Mouse (Mus musculus) megakaryocyte-erythroid progenitor cell, adult 5-6 weeks (primary cell): ENCODE measurements around the gene Ankrd36. TPM values are rescaled to one million over a fixed set of nuclear protein-coding genes. Genes with fewer than 3 reads are reported as not detected.

ENCODE experiments used
- ATAC-seq: replicated peaks from 2 replicates; pipeline ENCODE4 v1.8.0; 2016; ENCODE audit warnings: mild to moderate bottlenecking, inconsistent platforms; ENCODE audit not compliant: severe bottlenecking, poor library complexity, low FRiP score, low TSS enrichment
- total RNA-seq, 2 experiments: library from RNA; stranded (forward) in 1 of 2; stranded (reverse) in 1 of 2; fragments of 200-1000, 215-1000 nt in 1 of 2; fragments of >200 nt in 1 of 2; fragmentation: Nextera tagmentation in 1 of 2; gene quantifications; 2 replicates each; pipeline ENCODE4 v1.2.3; 2014 to 2017

Gene Ankrd36
- total RNA-seq, 2 experiments from 2014 or later: 5.1 TPM; not detected in 1

- ATAC-seq: no peak
These were observed 147.6 kb downstream of the Ankrd36 start for GRCm38 (mm10) chr11:5716938-5717705.

- no peak for ATAC-seq
These were observed 149.3 kb downstream of the Ankrd36 start for GRCm38 (mm10) chr11:5718611-5719354.

GRCm38 (mm10) chr11:5729582-5729981 lies 160.1 kb downstream of the Ankrd36 start:
- ATAC-seq: no peak

GRCm38 (mm10) chr11:5732401-5732800 lies 162.9 kb downstream of the Ankrd36 start:
- no peak for ATAC-seq

GRCm38 (mm10) chr11:5734323-5734722 lies 164.8 kb downstream of the Ankrd36 start:
- ATAC-seq: no peak

- no peak for ATAC-seq
These were observed 167.7 kb downstream of the Ankrd36 start for GRCm38 (mm10) chr11:5737137-5737536.

Other genes starting within 250 kb of the Ankrd36 start
- 12.2 and 13.7 TPM in 2 replicates for gene Znrf3, start 124.8 kb upstream of the Ankrd36 start, total RNA-seq (2014; fragmentation: Nextera tagmentation)
- gene Znrf3, start 124.8 kb upstream of the Ankrd36 start, total RNA-seq (2017): 3.8 and 4.6 TPM in 2 replicates
- 32.9 and 35.4 TPM in 2 replicates for gene Xbp1, start 49.0 kb upstream of the Ankrd36 start, total RNA-seq (2014; fragmentation: Nextera tagmentation)
- gene Xbp1, start 49.0 kb upstream of the Ankrd36 start, total RNA-seq (2017): 32.5 and 52.3 TPM in 2 replicates
- 16.7 and 23.1 TPM in 2 replicates for gene Ccdc117, start 27.5 kb upstream of the Ankrd36 start, total RNA-seq (2014; fragmentation: Nextera tagmentation)
- gene Ccdc117, start 27.5 kb upstream of the Ankrd36 start, total RNA-seq (2017): 34.6 and 42.4 TPM in 2 replicates
- 128 and 195 TPM in 2 replicates for gene Mrps24, start 146.0 kb downstream of the Ankrd36 start, total RNA-seq (2014; fragmentation: Nextera tagmentation)
- 72.1 and 95.9 TPM in 2 replicates for gene Mrps24, start 146.0 kb downstream of the Ankrd36 start, total RNA-seq (2017)
- 6.8 and 12.1 TPM in 2 replicates for gene Urgcp, start 192.7 kb downstream of the Ankrd36 start, total RNA-seq (2014; fragmentation: Nextera tagmentation)
- 5.9 and 7.8 TPM in 2 replicates for gene Urgcp, start 192.7 kb downstream of the Ankrd36 start, total RNA-seq (2017)
- gene Dbnl, start 218.8 kb downstream of the Ankrd36 start, total RNA-seq (2014; fragmentation: Nextera tagmentation): 47.1 and 48.7 TPM in 2 replicates
- 58.7 and 68.5 TPM in 2 replicates for gene Dbnl, start 218.8 kb downstream of the Ankrd36 start, total RNA-seq (2017)
- 0.24 TPM in 1 of 2 replicates, not detected in the other for gene Pgam2, start 234.0 kb downstream of the Ankrd36 start, total RNA-seq (2014; fragmentation: Nextera tagmentation)
- not detected in 2 replicates for gene Pgam2, start 234.0 kb downstream of the Ankrd36 start, total RNA-seq (2017)